Mouse (Mus musculus): Measurements from ENCODE around the gene Six2. TPM values are rescaled to one million over a fixed set of nuclear protein-coding genes. Genes with fewer than 3 reads are reported as not detected.
A peak's percentile ranks its signal among the peaks of the same experiment; 100 is the strongest.

The Six2 gene
- polyA plus RNA-seq, 1 experiment, result 0.68 TPM

- peak; percentile 36 to 86 for DNase-seq (ENCODE audit: extremely low spot score in 1 of 2, low spot score in 1 of 2)
Observed at GRCm38 (mm10) chr17:85664618-85665320, 23.3 kb downstream of the Six2 start.

GRCm38 (mm10) chr17:85664202-85664601, 23.9 kb downstream of the Six2 start:
- DNase-seq (ENCODE audit: extremely low spot score in 1 of 2, low spot score in 1 of 2), result no peak

- no peak for DNase-seq (ENCODE audit: extremely low spot score in 1 of 2, low spot score in 1 of 2)
Observed at GRCm38 (mm10) chr17:85661521-85661920, 26.6 kb downstream of the Six2 start.

- no peak for DNase-seq (ENCODE audit: extremely low spot score in 1 of 2, low spot score in 1 of 2)
Observed at GRCm38 (mm10) chr17:85660016-85660415, 28.1 kb downstream of the Six2 start.

- no peak for DNase-seq (ENCODE audit: extremely low spot score in 1 of 2, low spot score in 1 of 2)
Observed at GRCm38 (mm10) chr17:85645718-85646665, 42.1 kb downstream of the Six2 start.

- DNase-seq (ENCODE audit: extremely low spot score in 1 of 2, low spot score in 1 of 2), result no peak
Observed at GRCm38 (mm10) chr17:85645312-85645711, 42.8 kb downstream of the Six2 start.

GRCm38 (mm10) chr17:85637876-85638275, 50.2 kb downstream of the Six2 start:
- DNase-seq (ENCODE audit: extremely low spot score in 1 of 2, low spot score in 1 of 2), result no peak

Other genes starting within 250 kb of the Six2 start
- 0.74 and 1.2 TPM in 2 replicates for gene Six3, start 74.7 kb downstream of the Six2 start, polyA plus RNA-seq (2012; rRNA removed)